Mouse (Mus musculus) hindbrain, embryonic 12.5 days (tissue): Measurements from ENCODE around the gene Hsp90ab1. TPM values are rescaled to one million over a fixed set of nuclear protein-coding genes. Genes with fewer than 3 reads are reported as not detected.

ENCODE experiments used
- ATAC-seq: fragments of 200-750 bp; cut with Nextera tagmentation; 2 replicates; pipeline ENCODE4 v1.8.0; 2017; ENCODE audit warnings: moderate TSS enrichment; ENCODE audit not compliant: low FRiP score
- H3K27ac ChIP-seq: fragments of 300-500 bp; sonication (generic); 2 replicates; pipeline ENCODE4 v1.5.1; 2016; ENCODE audit warnings: mild to moderate bottlenecking
- H3K27me3 ChIP-seq: fragments of 300-500 bp; sonication (generic); 2 replicates; pipeline ENCODE4 v1.6.1; 2016; ENCODE audit warnings: mild to moderate bottlenecking
- H3K36me3 ChIP-seq: fragments of 300-500 bp; sonication (generic); 2 replicates; pipeline ENCODE4 v1.6.1; 2016; ENCODE audit warnings: mild to moderate bottlenecking
- H3K4me1 ChIP-seq: fragments of 300-500 bp; sonication (generic); 2 replicates; pipeline ENCODE4 v1.6.1; 2016
- H3K4me2 ChIP-seq: fragments of 300-500 bp; sonication (generic); replicated peaks from 2 replicates; pipeline ENCODE4 v1.6.1; 2016; ENCODE audit warnings: mild to moderate bottlenecking
- H3K4me3 ChIP-seq: fragments of 300-500 bp; sonication (generic); 2 replicates; pipeline ENCODE4 v1.5.1; 2016; ENCODE audit warnings: mild to moderate bottlenecking
- H3K9ac ChIP-seq: fragments of 300-500 bp; sonication (generic); 2 replicates; pipeline ENCODE4 v1.6.1; 2016; ENCODE audit warnings: mild to moderate bottlenecking, moderate library complexity
- H3K9me3 ChIP-seq: fragments of 300-500 bp; sonication (generic); replicated peaks from 2 replicates; pipeline ENCODE4 v1.6.1; 2016; ENCODE audit warnings: mild to moderate bottlenecking
- WGBS: fragments of 180-500 bp; shearing (Covaris S2); methylation state at CpG from one replicate; pipeline ENCODE4 v1.1.7; 2016; 5-methylcytosine and 5-hydroxymethylcytosine counted together
- polyA plus RNA-seq: library from polyadenylated mRNA; unstranded; fragments of >200 nt; fragmentation: Nextera tagmentation; extraction: Ambion mirVana; gene quantifications from 2 replicates; pipeline ENCODE4 v1.2.1, GENCODE M21; 2016

The Hsp90ab1 gene
- polyA plus RNA-seq, 1 experiment from 2014 or later = 1,487 TPM

- Histone ChIP-seq H3K9ac (peak overlapping the region; percentile 99), H3K4me2 (peak overlapping the region; percentile 86), H3K27me3 (no peaks in the 10 kb centered on the region), H3K36me3 (peaks cover 30% of the 10 kb centered on the region), H3K4me1 (peaks cover 32% of the 10 kb centered on the region), H3K4me3 (peak overlapping the region; percentile 98), H3K9me3 (no peaks in the 10 kb centered on the region), H3K27ac (peak overlapping the region; percentile 96)
- WGBS = under 1% methylated on average over 13 of the region's 18 CpGs
- ATAC-seq = peak; percentile 73
Observed at GRCm38 (mm10) chr17:45573780-45574123, 681 bp upstream of the Hsp90ab1 start.

- Histone ChIP-seq H3K27ac (peak overlapping the region; percentile 96), H3K9me3 (no peaks in the 10 kb centered on the region), H3K9ac (peak overlapping the region; percentile 99), H3K36me3 (peaks cover 44% of the 10 kb centered on the region), H3K4me1 (peaks cover 37% of the 10 kb centered on the region), H3K4me3 (peak overlapping the region; percentile 98), H3K4me2 (peak overlapping the region; percentile 86), H3K27me3 (no peaks in the 10 kb centered on the region)
- WGBS = under 1% methylated on average over 56 of the region's 57 CpGs
- peak; percentile 71 for ATAC-seq
Observed at GRCm38 (mm10) chr17:45572103-45573086, 676 bp downstream of the Hsp90ab1 start.

GRCm38 (mm10) chr17:45569999-45570398 is 3.1 kb downstream of the Hsp90ab1 start:
- peaks cover 57% of the 10 kb centered on the region for H3K4me1 ChIP-seq
- H3K36me3 ChIP-seq = peaks cover 63% of the 10 kb centered on the region
- H3K27me3 ChIP-seq = no peaks in the 10 kb centered on the region
- no peak overlapping the region for H3K9ac ChIP-seq
- WGBS = 90% methylated on average over 4 of the region's 4 CpGs
- no peak overlapping the region for H3K27ac ChIP-seq
- no peak overlapping the region for H3K4me2 ChIP-seq
- no peak for ATAC-seq
- H3K9me3 ChIP-seq = no peaks in the 10 kb centered on the region
- no peak overlapping the region for H3K4me3 ChIP-seq

- H3K9ac ChIP-seq = no peak overlapping the region; the same call in 1 of the 2 replicates
- 90% methylated on average over 12 of the region's 12 CpGs for WGBS
- ATAC-seq = no peak
- H3K27me3 ChIP-seq = no peaks in the 10 kb centered on the region
- H3K4me1 ChIP-seq = peaks cover 54% of the 10 kb centered on the region
- no peak overlapping the region for H3K4me2 ChIP-seq
- H3K27ac ChIP-seq = no peak overlapping the region
- H3K4me3 ChIP-seq = no peak overlapping the region
- H3K36me3 ChIP-seq = peaks cover 63% of the 10 kb centered on the region
- no peaks in the 10 kb centered on the region for H3K9me3 ChIP-seq
Observed at GRCm38 (mm10) chr17:45568990-45569389, 4.1 kb downstream of the Hsp90ab1 start.

GRCm38 (mm10) chr17:45567162-45567601 is 5.9 kb downstream of the Hsp90ab1 start:
- 29% methylated on average over 4 of the region's 4 CpGs for WGBS
- H3K4me2 ChIP-seq = no peak overlapping the region
- peaks cover 54% of the 10 kb centered on the region for H3K4me1 ChIP-seq
- no peak overlapping the region for H3K9ac ChIP-seq
- H3K27me3 ChIP-seq = no peaks in the 10 kb centered on the region
- H3K4me3 ChIP-seq = no peak overlapping the region
- peak overlapping the region; percentile 55 for H3K27ac ChIP-seq
- no peaks in the 10 kb centered on the region for H3K9me3 ChIP-seq
- H3K36me3 ChIP-seq = peaks cover 63% of the 10 kb centered on the region
- no peak for ATAC-seq

GRCm38 (mm10) chr17:45566360-45567161 is 6.5 kb downstream of the Hsp90ab1 start:
- H3K27me3 ChIP-seq = no peaks in the 10 kb centered on the region
- H3K4me1 ChIP-seq = peaks cover 51% of the 10 kb centered on the region
- H3K4me3 ChIP-seq = no peak overlapping the region
- no peak overlapping the region for H3K9ac ChIP-seq
- no peak for ATAC-seq
- H3K4me2 ChIP-seq = no peak overlapping the region
- no peaks in the 10 kb centered on the region for H3K9me3 ChIP-seq
- WGBS = 73% methylated on average over 18 of the region's 18 CpGs
- peaks cover 61% of the 10 kb centered on the region for H3K36me3 ChIP-seq
- H3K27ac ChIP-seq = peak overlapping the region; percentile 55

GRCm38 (mm10) chr17:45566031-45566359 is 7.1 kb downstream of the Hsp90ab1 start:
- Histone ChIP-seq H3K4me3 (no peak overlapping the region), H3K4me2 (no peak overlapping the region), H3K27me3 (no peaks in the 10 kb centered on the region), H3K27ac (no peak overlapping the region), H3K36me3 (peaks cover 56% of the 10 kb centered on the region), H3K9me3 (no peaks in the 10 kb centered on the region), H3K4me1 (peaks cover 45% of the 10 kb centered on the region), H3K9ac (no peak overlapping the region)
- WGBS = 84% methylated on average over 1 of the region's 1 CpGs
- no peak for ATAC-seq

- no peak for ATAC-seq
- Histone ChIP-seq H3K36me3 (peaks cover 47% of the 10 kb centered on the region), H3K4me1 (peaks cover 38% of the 10 kb centered on the region), H3K9ac (peak overlapping the region; percentile 95), H3K9me3 (no peaks in the 10 kb centered on the region), H3K4me3 (peak overlapping the region; percentile 79), H3K4me2 (peak overlapping the region; percentile 95), H3K27ac (peak overlapping the region; percentile 90), H3K27me3 (no peaks in the 10 kb centered on the region)
- WGBS = 95% methylated on average over 11 of the region's 11 CpGs
Observed at GRCm38 (mm10) chr17:45565103-45565502, 8.0 kb downstream of the Hsp90ab1 start.

- WGBS = 11% methylated on average over 18 of the region's 18 CpGs
- Histone ChIP-seq H3K4me2 (peak overlapping the region; percentile 95), H3K4me1 (peaks cover 34% of the 10 kb centered on the region), H3K4me3 (peak overlapping the region; percentile 79), H3K9ac (peak overlapping the region; percentile 95), H3K27me3 (no peaks in the 10 kb centered on the region), H3K9me3 (no peaks in the 10 kb centered on the region), H3K36me3 (peaks cover 42% of the 10 kb centered on the region), H3K27ac (peak overlapping the region; percentile 90)
- ATAC-seq = peak; percentile 3
Observed at GRCm38 (mm10) chr17:45564531-45565084, 8.5 kb downstream of the Hsp90ab1 start.

- under 1% methylated on average over 44 of the region's 61 CpGs for WGBS
- no peaks in the 10 kb centered on the region for H3K27me3 ChIP-seq
- peak within 1 kb of the TSS; percentile 95 for H3K9ac ChIP-seq
- peaks cover 35% of the 10 kb centered on the region for H3K36me3 ChIP-seq
- H3K4me3 ChIP-seq = peak within 1 kb of the TSS; percentile 79
- H3K9me3 ChIP-seq = no peaks in the 10 kb centered on the region
- peak; percentile 85 for ATAC-seq
- H3K4me2 ChIP-seq = peak within 1 kb of the TSS; percentile 95
- H3K27ac ChIP-seq = peak within 1 kb of the TSS; percentile 90
- peaks cover 34% of the 10 kb centered on the region for H3K4me1 ChIP-seq
Observed at GRCm38 (mm10) chr17:45563655-45564530, 9.2 kb downstream of the Hsp90ab1 start, which contains the start of gene Slc35b2. Gene Slc35b2, plus strand, starts transcription at chr17:45563874.

- no peak overlapping the region for H3K4me3 ChIP-seq
- no peak overlapping the region for H3K9ac ChIP-seq
- H3K4me2 ChIP-seq = 0 out of 2 replicates have a peak overlapping the region, but pooled peaks have one; percentile 95
- H3K27me3 ChIP-seq = no peaks in the 10 kb centered on the region
- no peaks in the 10 kb centered on the region for H3K9me3 ChIP-seq
- peaks cover 28% of the 10 kb centered on the region for H3K36me3 ChIP-seq
- H3K4me1 ChIP-seq = peaks cover 35% of the 10 kb centered on the region
- no peak for ATAC-seq
- no peak overlapping the region; the same call in 1 of the 2 replicates for H3K27ac ChIP-seq
- WGBS = 77% methylated on average over 12 of the region's 12 CpGs
Observed at GRCm38 (mm10) chr17:45563216-45563615, 9.9 kb downstream of the Hsp90ab1 start.
